In the genomic region with DNA sequence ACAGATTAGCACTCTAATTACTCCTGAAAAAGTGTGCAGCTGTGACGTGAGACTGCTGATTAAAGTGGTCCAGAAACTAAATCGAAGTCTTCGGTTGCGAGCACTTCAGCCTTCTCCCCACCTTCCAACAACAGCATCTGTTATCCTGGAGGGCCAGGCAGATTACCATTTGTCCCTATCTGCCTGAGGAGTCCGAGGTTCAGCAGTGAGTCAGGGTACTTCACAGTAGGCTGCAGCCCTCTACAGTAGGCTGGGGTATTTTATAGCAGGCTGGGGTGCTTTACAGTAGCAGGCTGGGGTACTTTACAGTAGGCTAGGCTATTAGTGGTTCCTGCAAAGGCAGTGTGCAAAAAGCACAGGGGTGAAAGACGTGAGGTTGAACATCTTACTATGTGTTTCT, we compare ENCODE assay signal across 23 mouse cellular contexts.
DNase-seq lines count a peak whose midpoint lies in the region; ATAC-seq and TF ChIP-seq lines count a peak whose summit lies in the region.
"Had no signal": no experiment of that assay in that cellular context is flagged by ENCODE, and none has a peak within 500 bp of the region (broad histone marks: within the 10 kb centered on the region; RNA-seq: fewer than 3 reads in every experiment).

No protein-coding gene starts in this region.

- TF ChIP-seq CTCF in forebrain, postnatal 0 days (IDR thresholded peaks at IDR 0.05; ENCODE audit: low read depth) = no peak

- H3K9ac ChIP-seq in forebrain, embryonic 13.5 days = no peak overlapping the region
- H3K9ac ChIP-seq in forebrain, postnatal 0 days = no peak overlapping the region
- H3K9ac ChIP-seq in forebrain, embryonic 15.5 days (replicated peaks) = no peak overlapping the region
- no peak overlapping the region for H3K9ac ChIP-seq in forebrain, embryonic 12.5 days
- H3K9ac ChIP-seq in hindbrain, embryonic 13.5 days = no peak overlapping the region
- H3K9ac ChIP-seq: embryonic facial prominence, embryonic 12.5 days had no signal

- DNase-seq in forebrain, postnatal 0 days = no peak
- peak; percentile 10 for DNase-seq in heart, adult 11 months
- no peak for DNase-seq in heart, postnatal 14 days
- DNase-seq in hindbrain, embryonic 10.5 days (ENCODE audit: low spot score) = no peak
- DNase-seq: adrenal gland, adult 8-10 months; adrenal gland, postnatal 14 days; adrenal gland, postnatal 36 days; B cell, adult 2 months; cerebellum, adult 11-12 months; cerebellum, adult 2 months; cerebellum, adult 9-10 months; cerebellum, postnatal 10 days; cerebellum, postnatal 25 days had no signal

- H3K9me3 ChIP-seq in forebrain, embryonic 13.5 days (replicated peaks) = no peaks in the 10 kb centered on the region
- H3K9me3 ChIP-seq in forebrain, postnatal 0 days (ENCODE audit: low read length) = no peaks in the 10 kb centered on the region
- H3K9me3 ChIP-seq in forebrain, embryonic 15.5 days = no peaks in the 10 kb centered on the region
- no peaks in the 10 kb centered on the region for H3K9me3 ChIP-seq in forebrain, embryonic 12.5 days
- no peaks in the 10 kb centered on the region for H3K9me3 ChIP-seq in hindbrain, embryonic 13.5 days
- no peaks in the 10 kb centered on the region for H3K9me3 ChIP-seq in hindbrain, embryonic 10.5 days
- H3K9me3 ChIP-seq: embryonic facial prominence, embryonic 10.5 days; embryonic facial prominence, embryonic 12.5 days; G1E had no signal

- H3K27ac ChIP-seq in forebrain, embryonic 13.5 days = no peak overlapping the region
- H3K27ac ChIP-seq in forebrain, postnatal 0 days (ENCODE audit: low read depth, low read length) = no peak overlapping the region
- no peak overlapping the region for H3K27ac ChIP-seq in forebrain, embryonic 15.5 days (replicated peaks)
- no peak overlapping the region for H3K27ac ChIP-seq in forebrain, embryonic 12.5 days
- peak overlapping the region; percentile 59 for H3K27ac ChIP-seq in hindbrain, embryonic 13.5 days
- no peak overlapping the region for H3K27ac ChIP-seq in hindbrain, embryonic 10.5 days
- H3K27ac ChIP-seq: embryonic facial prominence, embryonic 10.5 days; embryonic facial prominence, embryonic 12.5 days had no signal

- no peaks in the 10 kb centered on the region for H3K36me3 ChIP-seq in forebrain, embryonic 13.5 days (ENCODE audit: poor library complexity, severe bottlenecking)
- H3K36me3 ChIP-seq in forebrain, postnatal 0 days (ENCODE audit: insufficient read depth) = no peaks in the 10 kb centered on the region
- no peaks in the 10 kb centered on the region for H3K36me3 ChIP-seq in forebrain, embryonic 15.5 days
- no peaks in the 10 kb centered on the region for H3K36me3 ChIP-seq in forebrain, embryonic 12.5 days (replicated peaks)
- H3K36me3 ChIP-seq in hindbrain, embryonic 13.5 days = no peaks in the 10 kb centered on the region
- no peaks in the 10 kb centered on the region for H3K36me3 ChIP-seq in hindbrain, embryonic 10.5 days
- H3K36me3 ChIP-seq: embryonic facial prominence, embryonic 10.5 days; embryonic facial prominence, embryonic 12.5 days; G1E had no signal

- H3K27me3 ChIP-seq in forebrain, embryonic 13.5 days = no peaks in the 10 kb centered on the region
- no peaks in the 10 kb centered on the region for H3K27me3 ChIP-seq in forebrain, postnatal 0 days (ENCODE audit: insufficient read depth, low read length)
- H3K27me3 ChIP-seq in forebrain, embryonic 15.5 days = no peaks in the 10 kb centered on the region
- no peaks in the 10 kb centered on the region for H3K27me3 ChIP-seq in forebrain, embryonic 12.5 days
- H3K27me3 ChIP-seq in hindbrain, embryonic 13.5 days = no peaks in the 10 kb centered on the region; the same call in 1 of the 2 replicates
- no peaks in the 10 kb centered on the region for H3K27me3 ChIP-seq in hindbrain, embryonic 10.5 days (ENCODE audit: insufficient read depth, poor library complexity, severe bottlenecking)
- H3K27me3 ChIP-seq: embryonic facial prominence, embryonic 12.5 days had no signal

- H3K4me2 ChIP-seq in forebrain, embryonic 13.5 days = no peak overlapping the region
- no peak overlapping the region for H3K4me2 ChIP-seq in forebrain, postnatal 0 days (ENCODE audit: low read depth)
- no peak overlapping the region for H3K4me2 ChIP-seq in forebrain, embryonic 15.5 days (replicated peaks)
- no peak overlapping the region for H3K4me2 ChIP-seq in forebrain, embryonic 12.5 days
- H3K4me2 ChIP-seq in hindbrain, embryonic 13.5 days = no peak overlapping the region
- H3K4me2 ChIP-seq: embryonic facial prominence, embryonic 12.5 days had no signal

- ATAC-seq in forebrain, embryonic 13.5 days = peak; percentile 53; the same call in 1 of the 2 replicates
- ATAC-seq in forebrain, postnatal 0 days = no peak
- ATAC-seq in forebrain, embryonic 15.5 days (replicated peaks) = peak; percentile 58; the same call in 1 of the 2 replicates
- no peak for ATAC-seq in forebrain, embryonic 12.5 days (ENCODE audit: low FRiP score)
- no peak for ATAC-seq in hindbrain, embryonic 13.5 days (ENCODE audit: low FRiP score)
- ATAC-seq: activated CD4-positive, CD25-positive, alpha-beta regulatory T cell, adult 4 months; CD4-positive, CD25-positive, alpha-beta regulatory T cell, adult 4 months; Patski had no signal

- peaks cover 12% of the 10 kb centered on the region for H3K4me1 ChIP-seq in forebrain, embryonic 13.5 days
- peaks cover 5% of the 10 kb centered on the region; the same call in 1 of the 2 replicates for H3K4me1 ChIP-seq in forebrain, postnatal 0 days (ENCODE audit: insufficient read depth)
- peaks cover 17% of the 10 kb centered on the region for H3K4me1 ChIP-seq in forebrain, embryonic 15.5 days
- peaks cover 12% of the 10 kb centered on the region; the same call in 1 of the 2 replicates for H3K4me1 ChIP-seq in forebrain, embryonic 12.5 days
- peaks cover 40% of the 10 kb centered on the region for H3K4me1 ChIP-seq in hindbrain, embryonic 13.5 days (replicated peaks)
- peaks cover 4% of the 10 kb centered on the region; the same call in 1 of the 2 replicates for H3K4me1 ChIP-seq in hindbrain, embryonic 10.5 days (replicated peaks)
- H3K4me1 ChIP-seq: embryonic facial prominence, embryonic 10.5 days; embryonic facial prominence, embryonic 12.5 days had no signal

- no peak overlapping the region for H3K4me3 ChIP-seq in forebrain, embryonic 13.5 days
- H3K4me3 ChIP-seq in forebrain, postnatal 0 days (ENCODE audit: low read depth, low read length) = no peak overlapping the region
- H3K4me3 ChIP-seq in forebrain, embryonic 15.5 days = no peak overlapping the region
- no peak overlapping the region for H3K4me3 ChIP-seq in forebrain, embryonic 12.5 days (replicated peaks)
- no peak overlapping the region for H3K4me3 ChIP-seq in hindbrain, embryonic 13.5 days
- H3K4me3 ChIP-seq in hindbrain, embryonic 10.5 days = no peak overlapping the region
- H3K4me3 ChIP-seq: embryonic facial prominence, embryonic 10.5 days; embryonic facial prominence, embryonic 12.5 days had no signal

- intact Hi-C loops in heart, postnatal 14 days (cut with DNase I) = no loop called here

- WGBS in forebrain, embryonic 13.5 days = 60% methylated on average over 6 of the region's 6 CpGs
- 35% methylated on average over 6 of the region's 6 CpGs for WGBS in forebrain, postnatal 0 days
- WGBS in forebrain, embryonic 15.5 days = 38% methylated on average over 6 of the region's 6 CpGs
- WGBS in forebrain, embryonic 12.5 days = 64% methylated on average over 6 of the region's 6 CpGs
- WGBS in hindbrain, embryonic 13.5 days = 51% methylated on average over 6 of the region's 6 CpGs
- WGBS in hindbrain, embryonic 10.5 days = 73% methylated on average over 6 of the region's 6 CpGs

Comparison
In these comparisons a context has a peak if more than half of its experiments do, and no peak if none do; other contexts are left out.
1. ATAC-seq: peak in forebrain, embryonic 13.5 days (single experiment) and forebrain, embryonic 15.5 days (single experiment); none in forebrain, postnatal 0 days (single experiment), forebrain, embryonic 12.5 days (single experiment) and hindbrain, embryonic 13.5 days (single experiment).